Mouse (Mus musculus) lung, postnatal 0 days (tissue): ENCODE results near the gene Ednra.

Source experiments
- CTCF ChIP-seq: IDR thresholded peaks from 2 replicates; pipeline ENCODE4 v1.5.1; 2016; ENCODE audit warnings: antibody characterized with exemption, mild to moderate bottlenecking
- EP300 ChIP-seq: IDR thresholded peaks from 2 replicates; pipeline ENCODE4 v1.6.1; 2016; ENCODE audit warnings: antibody characterized with exemption, mild to moderate bottlenecking, control low read depth

- peak; percentile 63 for TF ChIP-seq CTCF
- TF ChIP-seq EP300, result no peak
These were observed at the start of gene Ednra for GRCm38 (mm10) chr8:77724046-77724930.
